Mouse (Mus musculus) intestine, embryonic 14.5 days (tissue): ENCODE results near the gene Gm28048. TPM values are rescaled to one million over a fixed set of nuclear protein-coding genes. Genes with fewer than 3 reads are reported as not detected.

Experiments
- ATAC-seq: fragments of 200-750 bp; cut with Nextera tagmentation; replicated peaks from 2 replicates; pipeline ENCODE4 v1.8.0; 2017; ENCODE audit warnings: low read depth, moderate number of reproducible peaks, moderate TSS enrichment, moderate library complexity; ENCODE audit not compliant: low FRiP score, low TSS enrichment
- DNase-seq: peaks from one replicate; pipeline ENCODE4 v3.0.0-alpha.2; 2018; ENCODE audit warnings: low spot score
- H3K27ac ChIP-seq: fragments of 300-500 bp; sonication (generic); 2 replicates; pipeline ENCODE4 v1.5.1; 2014; ENCODE audit warnings: low read depth, mild to moderate bottlenecking, control low read depth
- H3K27me3 ChIP-seq: fragments of 300-500 bp; sonication (generic); replicated peaks from 2 replicates; pipeline ENCODE4 v1.6.1; 2014; ENCODE audit warnings: low read length, control low read depth; ENCODE audit not compliant: control insufficient read depth, insufficient read depth
- H3K36me3 ChIP-seq: fragments of 300-500 bp; sonication (generic); 2 replicates; pipeline ENCODE4 v1.6.1; 2014; ENCODE audit warnings: low read length, control low read depth; ENCODE audit not compliant: control insufficient read depth, insufficient read depth
- H3K4me1 ChIP-seq: fragments of 300-500 bp; sonication (generic); replicated peaks from 2 replicates; pipeline ENCODE4 v1.6.1; 2014; ENCODE audit warnings: low read length, control low read depth, mixed read lengths; ENCODE audit not compliant: control insufficient read depth, insufficient read depth
- H3K4me2 ChIP-seq: fragments of 300-500 bp; sonication (generic); 2 replicates; pipeline ENCODE4 v1.6.1; 2014; ENCODE audit warnings: low read length
- H3K4me3 ChIP-seq: fragments of 300-500 bp; sonication (generic); 2 replicates; pipeline ENCODE4 v1.5.1; 2014; ENCODE audit warnings: low read depth, low read length, control low read depth, mixed read lengths
- H3K9ac ChIP-seq: fragments of 300-500 bp; sonication (generic); 2 replicates; pipeline ENCODE4 v1.6.1; 2014; ENCODE audit warnings: mild to moderate bottlenecking, low read length
- H3K9me3 ChIP-seq: fragments of 300-500 bp; sonication (generic); 2 replicates; pipeline ENCODE4 v1.6.1; 2016; ENCODE audit warnings: low read length, control low read depth; ENCODE audit not compliant: control insufficient read depth
- WGBS: fragments of 180-500 bp; shearing (Covaris S2); extraction: QIAGEN DNeasy Blood & Tissue Kit; methylation state at CpG from one replicate; pipeline ENCODE4 v1.1.7; 2014; 5-methylcytosine and 5-hydroxymethylcytosine counted together
- polyA plus RNA-seq: library from polyadenylated mRNA; unstranded; fragments of >200 nt; fragmentation: Nextera tagmentation; extraction: Ambion mirVana; gene quantifications from 2 replicates; pipeline ENCODE4 v1.2.1, GENCODE M21; 2014

Gm28048 gene
- polyA plus RNA-seq, 1 experiment from 2014 or later = 16.0 TPM

GRCm38 (mm10) chr11:22931320-22931905, 50.5 kb downstream of the Gm28048 start:
- no peak for DNase-seq
- WGBS = 85% methylated on average over 2 of the region's 2 CpGs
- ATAC-seq = no peak
- H3K27me3 ChIP-seq = no peaks in the 10 kb centered on the region
- H3K4me1 ChIP-seq = no peaks in the 10 kb centered on the region
- H3K9ac ChIP-seq = no peak overlapping the region
- H3K9me3 ChIP-seq = no peaks in the 10 kb centered on the region
- no peak overlapping the region for H3K27ac ChIP-seq
- no peak overlapping the region for H3K4me2 ChIP-seq
- H3K36me3 ChIP-seq = no peaks in the 10 kb centered on the region
- no peak overlapping the region for H3K4me3 ChIP-seq

DNA sequence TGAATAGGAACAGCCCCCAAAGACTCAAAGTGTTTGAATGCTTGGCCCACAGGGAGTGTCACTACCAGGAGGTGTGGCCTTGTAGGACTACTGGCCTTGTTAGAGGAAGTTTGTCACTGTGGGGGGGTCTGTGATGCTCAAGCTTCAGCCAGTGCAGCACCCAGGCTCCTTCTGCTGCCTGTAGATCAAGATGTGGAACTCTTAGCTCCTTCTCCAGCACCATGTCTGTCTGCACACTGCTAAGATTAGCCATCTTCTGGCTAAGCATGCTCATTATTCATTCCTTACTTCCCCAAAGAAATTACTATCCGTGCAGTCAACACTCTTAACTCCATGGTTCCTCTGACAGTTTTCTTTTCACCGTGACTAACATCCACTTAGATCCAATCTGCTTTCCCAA, 51.8 kb downstream of the Gm28048 start:
- Histone ChIP-seq H3K4me2 (no peak overlapping the region), H3K4me3 (no peak overlapping the region), H3K27me3 (no peaks in the 10 kb centered on the region), H3K9me3 (no peaks in the 10 kb centered on the region), H3K36me3 (no peaks in the 10 kb centered on the region), H3K9ac (no peak overlapping the region), H3K27ac (no peak overlapping the region), H3K4me1 (no peaks in the 10 kb centered on the region)
- ATAC-seq (no peak), DNase-seq (no peak)
- 74% methylated on average over 2 of the region's 2 CpGs for WGBS

GRCm38 (mm10) chr11:22928586-22929169, 53.2 kb downstream of the Gm28048 start:
- Histone ChIP-seq H3K4me3 (no peak overlapping the region), H3K4me2 (no peak overlapping the region), H3K36me3 (no peaks in the 10 kb centered on the region), H3K9me3 (no peaks in the 10 kb centered on the region), H3K9ac (no peak overlapping the region), H3K27ac (no peak overlapping the region), H3K27me3 (no peaks in the 10 kb centered on the region), H3K4me1 (no peaks in the 10 kb centered on the region)
- WGBS = 67% methylated on average over 8 of the region's 8 CpGs
- DNase-seq = no peak
- no peak for ATAC-seq

- no peak for ATAC-seq
- Histone ChIP-seq H3K4me1 (no peaks in the 10 kb centered on the region), H3K9me3 (no peaks in the 10 kb centered on the region), H3K36me3 (no peaks in the 10 kb centered on the region), H3K4me3 (no peak overlapping the region), H3K27me3 (no peaks in the 10 kb centered on the region), H3K4me2 (no peak overlapping the region), H3K9ac (no peak overlapping the region), H3K27ac (no peak overlapping the region)
- no peak for DNase-seq
- WGBS = 89% methylated on average over 2 of the region's 2 CpGs
These were observed 58.3 kb downstream of the Gm28048 start for GRCm38 (mm10) chr11:22923606-22924005.

DNA sequence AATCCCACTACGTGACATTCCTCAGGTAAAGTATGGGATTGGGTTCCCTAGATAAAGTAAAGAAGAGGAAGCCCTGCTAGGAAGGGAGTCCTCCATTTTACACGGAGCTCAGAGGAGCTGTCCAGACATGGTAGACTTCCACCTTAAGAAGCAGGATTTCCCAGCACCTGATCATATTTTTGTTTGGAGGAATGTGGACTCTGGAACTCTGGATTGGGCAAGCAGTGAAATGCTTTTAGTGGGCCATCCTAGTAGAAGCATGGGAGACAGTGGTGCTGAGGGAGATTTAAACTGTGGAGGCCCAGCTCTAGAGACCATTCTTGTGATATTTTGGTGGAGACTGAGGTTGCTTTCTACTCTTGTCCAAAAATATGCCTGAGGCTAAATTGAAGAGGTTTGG, 59.3 kb downstream of the Gm28048 start:
- Histone ChIP-seq H3K9me3 (no peaks in the 10 kb centered on the region), H3K36me3 (no peaks in the 10 kb centered on the region), H3K27me3 (no peaks in the 10 kb centered on the region), H3K4me3 (no peak overlapping the region), H3K4me2 (no peak overlapping the region), H3K9ac (no peak overlapping the region), H3K27ac (no peak overlapping the region), H3K4me1 (no peaks in the 10 kb centered on the region)
- no peak for DNase-seq
- ATAC-seq = no peak
- 80% methylated on average over 2 of the region's 2 CpGs for WGBS

GRCm38 (mm10) chr11:22919336-22919735, 62.6 kb downstream of the Gm28048 start:
- no peak for DNase-seq
- no peak for ATAC-seq
- H3K4me1 ChIP-seq = no peaks in the 10 kb centered on the region
- no peak overlapping the region for H3K27ac ChIP-seq
- WGBS = 71% methylated on average over 2 of the region's 2 CpGs
- H3K36me3 ChIP-seq = no peaks in the 10 kb centered on the region
- H3K4me3 ChIP-seq = no peak overlapping the region
- no peak overlapping the region for H3K9ac ChIP-seq
- no peak overlapping the region for H3K4me2 ChIP-seq
- H3K9me3 ChIP-seq = no peaks in the 10 kb centered on the region
- H3K27me3 ChIP-seq = no peaks in the 10 kb centered on the region

- H3K9me3 ChIP-seq = no peaks in the 10 kb centered on the region
- DNase-seq (no peak), ATAC-seq (no peak)
- H3K36me3 ChIP-seq = no peaks in the 10 kb centered on the region
- H3K27ac ChIP-seq = no peak overlapping the region
- no peak overlapping the region for H3K9ac ChIP-seq
- no peaks in the 10 kb centered on the region for H3K4me1 ChIP-seq
- no peaks in the 10 kb centered on the region for H3K27me3 ChIP-seq
- 83% methylated on average over 7 of the region's 7 CpGs for WGBS
- H3K4me2 ChIP-seq = no peak overlapping the region
- H3K4me3 ChIP-seq = no peak overlapping the region
These were observed 64.1 kb downstream of the Gm28048 start for GRCm38 (mm10) chr11:22917786-22918185.

DNA sequence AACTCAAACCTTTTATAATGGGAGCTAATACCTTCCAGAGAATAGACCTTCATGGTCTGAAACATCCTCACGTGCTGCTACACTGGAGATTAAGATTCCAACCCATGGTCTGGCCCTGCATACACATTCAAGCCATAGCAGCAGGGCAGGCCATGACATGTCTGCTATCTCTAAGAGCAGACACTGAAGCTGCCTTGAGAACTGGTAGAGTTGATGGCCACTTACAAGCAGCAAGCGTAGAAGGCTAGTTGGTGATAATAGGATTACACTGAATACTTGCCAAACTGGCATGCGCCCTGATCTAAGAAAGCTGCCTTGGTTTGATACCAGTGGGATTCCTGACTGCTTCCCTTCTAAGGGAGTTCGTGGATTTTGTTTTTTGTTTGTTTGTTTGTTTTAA, 68.1 kb downstream of the Gm28048 start:
- ATAC-seq = no peak
- WGBS = 86% methylated on average over 4 of the region's 4 CpGs
- no peak for DNase-seq
- Histone ChIP-seq H3K9me3 (no peaks in the 10 kb centered on the region), H3K27me3 (no peaks in the 10 kb centered on the region), H3K4me3 (no peak overlapping the region), H3K4me1 (no peaks in the 10 kb centered on the region), H3K27ac (no peak overlapping the region), H3K4me2 (no peak overlapping the region), H3K9ac (no peak overlapping the region), H3K36me3 (no peaks in the 10 kb centered on the region)

GRCm38 (mm10) chr11:22911831-22912230, 70.1 kb downstream of the Gm28048 start:
- Histone ChIP-seq H3K9me3 (no peaks in the 10 kb centered on the region), H3K27me3 (no peaks in the 10 kb centered on the region), H3K27ac (no peak overlapping the region), H3K4me1 (no peaks in the 10 kb centered on the region), H3K4me3 (no peak overlapping the region), H3K9ac (no peak overlapping the region), H3K36me3 (no peaks in the 10 kb centered on the region), H3K4me2 (no peak overlapping the region)
- no peak for DNase-seq
- ATAC-seq = no peak
- 86% methylated on average over 7 of the region's 7 CpGs for WGBS
